Comparison of ENCODE assay signal across 32 mouse cellular contexts in the genomic region with DNA sequence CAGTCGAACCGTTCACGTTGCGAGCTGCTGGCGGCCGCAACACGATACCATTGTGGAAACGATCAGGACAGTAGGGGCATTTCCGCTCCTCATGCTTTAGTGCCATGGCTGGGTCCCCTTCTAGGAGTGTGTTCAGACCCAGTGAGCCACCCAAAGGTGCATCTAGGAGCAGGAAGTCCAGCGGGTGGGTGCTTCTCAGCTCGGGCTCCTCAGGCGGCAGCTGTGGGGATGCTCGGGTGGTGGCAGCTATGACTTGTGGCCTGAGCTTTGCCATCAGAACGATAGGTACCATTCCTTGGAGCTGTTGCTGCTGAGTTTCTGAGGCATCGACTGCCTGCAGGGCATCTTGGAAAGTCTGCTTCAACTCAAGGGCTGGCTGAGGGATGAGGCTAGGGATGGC. TPM values are rescaled to one million over a fixed set of nuclear protein-coding genes. Genes with fewer than 3 reads are reported as not detected.
DNase-seq lines count a peak whose midpoint lies in the region; ATAC-seq and TF ChIP-seq lines count a peak whose summit lies in the region.
"Had no signal": no experiment of that assay in that cellular context is flagged by ENCODE, and none has a peak within 500 bp of the region (broad histone marks: within the 10 kb centered on the region; RNA-seq: fewer than 3 reads in every experiment).

No protein-coding gene starts in this region.

- TF ChIP-seq EP300 in liver, postnatal 0 days (IDR thresholded peaks at IDR 0.05; ENCODE audit: low read depth): no peak

- no peak for DNase-seq in embryonic facial prominence, embryonic 10.5 days (ENCODE audit: low spot score)
- DNase-seq in liver, embryonic 11.5 days (ENCODE audit: low spot score): no peak
- no peak for DNase-seq in liver, postnatal 0 days
- peak; percentile 44 for DNase-seq in induced T-regulatory cell, adult 2 months (ENCODE audit: low read depth)
- no peak for DNase-seq in thymus, postnatal 25 days
- DNase-seq: adrenal gland, postnatal 36 days; cerebellum, adult 11 months; gastrocnemius, postnatal 14 days; heart, adult 2 months; heart, postnatal 4 days; kidney, adult 18-20 months; lung, postnatal 4 days; retina, postnatal 1 day; right cerebral cortex, postnatal 25 days; spleen, adult 18-20 months; thymus, adult 2 months had no signal

- H3K9me3 ChIP-seq in embryonic facial prominence, embryonic 12.5 days: no peaks in the 10 kb centered on the region
- H3K9me3 ChIP-seq in embryonic facial prominence, embryonic 10.5 days: no peaks in the 10 kb centered on the region
- H3K9me3 ChIP-seq in liver, embryonic 11.5 days (ENCODE audit: control insufficient read depth, low read length): no peaks in the 10 kb centered on the region
- no peaks in the 10 kb centered on the region for H3K9me3 ChIP-seq in liver, postnatal 0 days (ENCODE audit: low read length)
- H3K9me3 ChIP-seq: forebrain, embryonic 15.5 days; limb, embryonic 15.5 days; lung, embryonic 15.5 days; midbrain, embryonic 15.5 days; neural tube, embryonic 13.5 days had no signal

- H3K27ac ChIP-seq in embryonic facial prominence, embryonic 12.5 days: 0 out of 2 replicates have a peak overlapping the region, but pooled peaks have one; percentile 11
- no peak overlapping the region for H3K27ac ChIP-seq in embryonic facial prominence, embryonic 10.5 days (replicated peaks)
- peak overlapping the region; percentile 32; the same call in 1 of the 2 replicates for H3K27ac ChIP-seq in liver, embryonic 11.5 days (ENCODE audit: low read depth, low read length)
- H3K27ac ChIP-seq in liver, postnatal 0 days (ENCODE audit: low read depth): no peak overlapping the region
- H3K27ac ChIP-seq: forebrain, embryonic 15.5 days; heart, adult 2 months; kidney, postnatal 0 days; left cerebral cortex, adult 2 months; limb, embryonic 15.5 days; lung, embryonic 15.5 days; midbrain, embryonic 15.5 days; neural tube, embryonic 13.5 days had no signal

- H3K27me3 ChIP-seq in embryonic facial prominence, embryonic 12.5 days: no peaks in the 10 kb centered on the region
- H3K27me3 ChIP-seq in embryonic facial prominence, embryonic 10.5 days (replicated peaks; ENCODE audit: low read depth, poor library complexity, severe bottlenecking): no peaks in the 10 kb centered on the region
- H3K27me3 ChIP-seq in liver, embryonic 11.5 days (replicated peaks; ENCODE audit: control insufficient read depth, insufficient read depth, low read length): no peaks in the 10 kb centered on the region
- H3K27me3 ChIP-seq in liver, postnatal 0 days (ENCODE audit: insufficient read depth, low read length): no peaks in the 10 kb centered on the region
- H3K27me3 ChIP-seq: forebrain, embryonic 15.5 days; limb, embryonic 15.5 days; lung, embryonic 15.5 days; midbrain, embryonic 15.5 days; neural tube, embryonic 13.5 days had no signal

- 85% methylated on average over 15 of the region's 15 CpGs for WGBS in embryonic facial prominence, embryonic 12.5 days
- WGBS in embryonic facial prominence, embryonic 10.5 days: 87% methylated on average over 15 of the region's 15 CpGs
- WGBS in liver, embryonic 11.5 days: 86% methylated on average over 15 of the region's 15 CpGs
- WGBS in liver, postnatal 0 days (ENCODE audit: insufficient replicate concordance): 88% methylated on average over 15 of the region's 15 CpGs

- no peak for ATAC-seq in embryonic facial prominence, embryonic 12.5 days (ENCODE audit: insufficient number of reproducible peaks, insufficient read depth, low FRiP score, low TSS enrichment)
- ATAC-seq in liver, embryonic 11.5 days (replicated peaks; ENCODE audit: low FRiP score): no peak
- no peak for ATAC-seq in liver, postnatal 0 days
- 0 out of 2 replicates have a peak, but pooled peaks have one; percentile 28 for ATAC-seq in megakaryocyte-erythroid progenitor cell, adult 5-6 weeks (replicated peaks; ENCODE audit: low FRiP score, low TSS enrichment, poor library complexity, severe bottlenecking)
- ATAC-seq: CD4-positive, CD25-positive, alpha-beta regulatory T cell, adult 4 months; forebrain, embryonic 15.5 days; hindbrain, embryonic 16.5 days; midbrain, embryonic 15.5 days had no signal

- peaks cover 14% of the 10 kb centered on the region; the same call in 1 of the 2 replicates for H3K36me3 ChIP-seq in embryonic facial prominence, embryonic 12.5 days
- peaks cover 33% of the 10 kb centered on the region for H3K36me3 ChIP-seq in embryonic facial prominence, embryonic 10.5 days (replicated peaks)
- peaks cover 9% of the 10 kb centered on the region; the same call in 1 of the 2 replicates for H3K36me3 ChIP-seq in liver, embryonic 11.5 days (ENCODE audit: control insufficient read depth, insufficient read depth, low read length)
- no peaks in the 10 kb centered on the region for H3K36me3 ChIP-seq in liver, postnatal 0 days (replicated peaks; ENCODE audit: insufficient read depth, low read length)

- TF ChIP-seq CTCF in liver, postnatal 0 days (IDR thresholded peaks at IDR 0.05; ENCODE audit: low read depth): no peak

- no peak overlapping the region for H3K4me2 ChIP-seq in embryonic facial prominence, embryonic 12.5 days (replicated peaks)
- H3K4me2 ChIP-seq in liver, embryonic 11.5 days: no peak overlapping the region
- H3K4me2 ChIP-seq in liver, postnatal 0 days (ENCODE audit: low read depth, low read length): no peak overlapping the region
- H3K4me2 ChIP-seq: forebrain, embryonic 15.5 days; limb, embryonic 15.5 days; lung, embryonic 15.5 days; midbrain, embryonic 15.5 days; neural tube, embryonic 13.5 days had no signal

- H3K4me1 ChIP-seq in embryonic facial prominence, embryonic 12.5 days: no peaks in the 10 kb centered on the region
- peaks cover 11% of the 10 kb centered on the region for H3K4me1 ChIP-seq in embryonic facial prominence, embryonic 10.5 days
- H3K4me1 ChIP-seq in liver, embryonic 11.5 days (replicated peaks; ENCODE audit: control insufficient read depth, insufficient read depth, low read length): peaks cover 15% of the 10 kb centered on the region
- H3K4me1 ChIP-seq in liver, postnatal 0 days (ENCODE audit: insufficient read depth): no peaks in the 10 kb centered on the region
- H3K4me1 ChIP-seq: forebrain, embryonic 15.5 days; limb, embryonic 15.5 days; lung, embryonic 15.5 days; midbrain, embryonic 15.5 days; neural tube, embryonic 13.5 days had no signal

- H3K4me3 ChIP-seq in embryonic facial prominence, embryonic 12.5 days: no peak overlapping the region
- no peak overlapping the region for H3K4me3 ChIP-seq in embryonic facial prominence, embryonic 10.5 days
- no peak overlapping the region for H3K4me3 ChIP-seq in liver, embryonic 11.5 days (ENCODE audit: low read depth, low read length)
- no peak overlapping the region for H3K4me3 ChIP-seq in liver, postnatal 0 days (ENCODE audit: low read depth, low read length)
- H3K4me3 ChIP-seq: forebrain, embryonic 15.5 days; heart, adult 2 months; left cerebral cortex, adult 2 months; limb, embryonic 15.5 days; lung, embryonic 15.5 days; midbrain, embryonic 15.5 days; myocyte; neural tube, embryonic 13.5 days had no signal

- H3K9ac ChIP-seq in embryonic facial prominence, embryonic 12.5 days: no peak overlapping the region
- no peak overlapping the region for H3K9ac ChIP-seq in liver, embryonic 11.5 days (ENCODE audit: low read depth, low read length)
- H3K9ac ChIP-seq in liver, postnatal 0 days (replicated peaks): no peak overlapping the region
- H3K9ac ChIP-seq: forebrain, embryonic 15.5 days; limb, embryonic 15.5 days; lung, embryonic 15.5 days; midbrain, embryonic 15.5 days; neural tube, embryonic 13.5 days had no signal

RNA-seq across cellular contexts. Expression of a gene that starts 12.8 kb away (rescaled TPM):
- 34.0 and 36.5 TPM in 2 replicates for polyA plus RNA-seq in embryonic facial prominence, embryonic 12.5 days (2016; fragmentation: Nextera tagmentation; extraction: Ambion mirVana)
- 35.1 and 35.2 TPM in 2 replicates for polyA plus RNA-seq in embryonic facial prominence, embryonic 10.5 days (2016; fragmentation: Nextera tagmentation; extraction: Ambion mirVana)
- 25.7 and 26.4 TPM in 2 replicates for polyA plus RNA-seq in liver, embryonic 11.5 days (2014; fragmentation: Nextera tagmentation; extraction: Ambion mirVana)
- polyA plus RNA-seq in liver, postnatal 0 days (2015; fragmentation: Nextera tagmentation; extraction: Ambion mirVana): 2.7 and 3.2 TPM in 2 replicates
- total RNA-seq in megakaryocyte-erythroid progenitor cell, adult 5-6 weeks (2014; fragmentation: Nextera tagmentation): 53.4 and 63.4 TPM in 2 replicates
- total RNA-seq in megakaryocyte-erythroid progenitor cell, adult 5-6 weeks (2017): 6.1 and 6.9 TPM in 2 replicates

RNA-seq across cellular contexts. Expression of a gene that starts 26.1 kb away (rescaled TPM):
- polyA plus RNA-seq in embryonic facial prominence, embryonic 12.5 days (2016; fragmentation: Nextera tagmentation; extraction: Ambion mirVana): 107 and 118 TPM in 2 replicates
- polyA plus RNA-seq in embryonic facial prominence, embryonic 10.5 days (2016; fragmentation: Nextera tagmentation; extraction: Ambion mirVana): 93.0 and 94.5 TPM in 2 replicates
- polyA plus RNA-seq in liver, embryonic 11.5 days (2014; fragmentation: Nextera tagmentation; extraction: Ambion mirVana): 61.4 and 74.3 TPM in 2 replicates
- 21.5 and 23.8 TPM in 2 replicates for polyA plus RNA-seq in liver, postnatal 0 days (2015; fragmentation: Nextera tagmentation; extraction: Ambion mirVana)
- total RNA-seq in megakaryocyte-erythroid progenitor cell, adult 5-6 weeks (2014; fragmentation: Nextera tagmentation): 87.7 and 107 TPM in 2 replicates
- 154 and 167 TPM in 2 replicates for total RNA-seq in megakaryocyte-erythroid progenitor cell, adult 5-6 weeks (2017)

RNA-seq across cellular contexts. Expression of a gene that starts 26.9 kb away (rescaled TPM):
- 0.69 and 0.74 TPM in 2 replicates for polyA plus RNA-seq in embryonic facial prominence, embryonic 12.5 days (2016; fragmentation: Nextera tagmentation; extraction: Ambion mirVana)
- 0.64 and 0.85 TPM in 2 replicates for polyA plus RNA-seq in embryonic facial prominence, embryonic 10.5 days (2016; fragmentation: Nextera tagmentation; extraction: Ambion mirVana)
- polyA plus RNA-seq in liver, embryonic 11.5 days (2014; fragmentation: Nextera tagmentation; extraction: Ambion mirVana): 7.5 and 8.7 TPM in 2 replicates
- 2.9 and 3.1 TPM in 2 replicates for polyA plus RNA-seq in liver, postnatal 0 days (2015; fragmentation: Nextera tagmentation; extraction: Ambion mirVana)
- total RNA-seq in megakaryocyte-erythroid progenitor cell, adult 5-6 weeks (2014; fragmentation: Nextera tagmentation): 49.4 and 57.4 TPM in 2 replicates
- total RNA-seq in megakaryocyte-erythroid progenitor cell, adult 5-6 weeks (2017): 19.9 and 20.8 TPM in 2 replicates
- polyA plus RNA-seq: myocyte had no signal

RNA-seq across cellular contexts. Expression of a gene that starts 47.5 kb away (rescaled TPM):
- 0.13 and 0.20 TPM in 2 replicates for polyA plus RNA-seq in embryonic facial prominence, embryonic 12.5 days (2016; fragmentation: Nextera tagmentation; extraction: Ambion mirVana)
- polyA plus RNA-seq in embryonic facial prominence, embryonic 10.5 days (2016; fragmentation: Nextera tagmentation; extraction: Ambion mirVana): not detected in 2 replicates
- polyA plus RNA-seq in liver, embryonic 11.5 days (2014; fragmentation: Nextera tagmentation; extraction: Ambion mirVana): 1.8 and 2.2 TPM in 2 replicates
- 48.4 and 53.7 TPM in 2 replicates for polyA plus RNA-seq in liver, postnatal 0 days (2015; fragmentation: Nextera tagmentation; extraction: Ambion mirVana)
- 1.5 and 3.0 TPM in 2 replicates for total RNA-seq in megakaryocyte-erythroid progenitor cell, adult 5-6 weeks (2014; fragmentation: Nextera tagmentation)
- 2.7 and 3.3 TPM in 2 replicates for total RNA-seq in megakaryocyte-erythroid progenitor cell, adult 5-6 weeks (2017)
- total RNA-seq: ES-E14; gastrocnemius, postnatal 14 days; heart, postnatal 4 days; layer of hippocampus, postnatal 10 days; left cerebral cortex, adult 2 months; left cerebral cortex, postnatal 36 days had no signal
- polyA plus RNA-seq: forebrain, embryonic 15.5 days; hindbrain, embryonic 16.5 days; kidney, postnatal 0 days; midbrain, embryonic 15.5 days; myocyte; neural tube, embryonic 13.5 days; stomach, embryonic 14.5 days had no signal

RNA-seq across cellular contexts. Expression of a gene that starts 55.4 kb away (rescaled TPM):
- 145 and 148 TPM in 2 replicates for polyA plus RNA-seq in embryonic facial prominence, embryonic 12.5 days (2016; fragmentation: Nextera tagmentation; extraction: Ambion mirVana)
- polyA plus RNA-seq in embryonic facial prominence, embryonic 10.5 days (2016; fragmentation: Nextera tagmentation; extraction: Ambion mirVana): 152 and 159 TPM in 2 replicates
- 54.9 and 60.9 TPM in 2 replicates for polyA plus RNA-seq in liver, embryonic 11.5 days (2014; fragmentation: Nextera tagmentation; extraction: Ambion mirVana)
- 14.5 and 17.3 TPM in 2 replicates for polyA plus RNA-seq in liver, postnatal 0 days (2015; fragmentation: Nextera tagmentation; extraction: Ambion mirVana)
- 124 and 135 TPM in 2 replicates for total RNA-seq in megakaryocyte-erythroid progenitor cell, adult 5-6 weeks (2014; fragmentation: Nextera tagmentation)
- 208 and 214 TPM in 2 replicates for total RNA-seq in megakaryocyte-erythroid progenitor cell, adult 5-6 weeks (2017)

Comparison
In these comparisons a context has a peak if more than half of its experiments do, and no peak if none do; other contexts are left out.
1. H3K27ac ChIP-seq: peak in embryonic facial prominence, embryonic 12.5 days (single experiment) and liver, embryonic 11.5 days (single experiment); none in embryonic facial prominence, embryonic 10.5 days (single experiment) and liver, postnatal 0 days (single experiment).